Mouse (Mus musculus) gastrocnemius, adult 8-10 months (tissue): Measurements from ENCODE around the gene Olfr1484. TPM values are rescaled to one million over a fixed set of nuclear protein-coding genes. Genes with fewer than 3 reads are reported as not detected.
"Not testable (repeated sequence)": the region's sequence is repeated elsewhere in the genome, so short reads cannot be mapped to it uniquely, and the experiment has no call there.

Experiments used
- DNase-seq, 2 experiments: peaks; one replicate each; pipeline ENCODE4 v3.0.0; 2022; ENCODE audit warnings: low spot score in 2 of 2
- microRNA-seq: library from miRNA; unstranded; fragments of <30 nt; microRNA quantifications from one replicate; pipeline ENCODE4 v1.2.0, GENCODE M21; 2022
- total RNA-seq, 4 experiments: library from RNA; stranded (reverse); gene quantifications; 2 replicates each; pipeline ENCODE4 v1.2.4; 2022

The Olfr1484 gene
- total RNA-seq, result not detected

GRCm38 (mm10) chr19:13583211-13583610 lies at the start of gene Olfr1484:
Olfr1484 (plus strand) TSS chr19:13583511.
- DNase-seq, result no peak

- not testable (repeated sequence) for DNase-seq
Observed at GRCm38 (mm10) chr19:13617075-13617474, 33.8 kb downstream of the Olfr1484 start, which contains the start of gene Olfr1487. Olfr1487 (plus strand) TSS chr19:13617375.

- DNase-seq, result no peak
Observed at GRCm38 (mm10) chr19:13631321-13631720, 48.0 kb downstream of the Olfr1484 start, which contains the start of gene Olfr1489. Olfr1489 (plus strand) TSS chr19:13631621.

Small RNAs within 50 kb of the gene (microRNA-seq; reads per million reads assigned to microRNA genes)
- not detected for gene Gm22323
- not detected for gene Gm23931

Other genes with a start within 250 kb of the Olfr1484 start
- gene Olfr1466, start 244.6 kb upstream of the Olfr1484 start, total RNA-seq, result not detected
- not detected for gene Olfr1467, start 221.3 kb upstream of the Olfr1484 start, total RNA-seq
- not detected for gene Olfr1469, start 175.7 kb upstream of the Olfr1484 start, total RNA-seq
- not detected for gene Olfr1471, start 140.1 kb upstream of the Olfr1484 start, total RNA-seq
- gene Olfr1472, start 127.4 kb upstream of the Olfr1484 start, total RNA-seq, result not detected
- gene Olfr1474, start 113.9 kb upstream of the Olfr1484 start, total RNA-seq, result not detected
- gene Olfr1475, start 103.3 kb upstream of the Olfr1484 start, total RNA-seq, result not detected
- not detected for gene Olfr1477, start 83.0 kb upstream of the Olfr1484 start, total RNA-seq
- gene Olfr1480, start 55.6 kb upstream of the Olfr1484 start, total RNA-seq, result not detected
- not detected for gene Olfr1487, start 33.9 kb downstream of the Olfr1484 start, total RNA-seq
- not detected for gene Olfr1489, start 48.1 kb downstream of the Olfr1484 start, total RNA-seq
- gene Olfr1490, start 67.6 kb downstream of the Olfr1484 start, total RNA-seq, result not detected
- not detected for gene Olfr1491, start 113.8 kb downstream of the Olfr1484 start, total RNA-seq
- gene Olfr1493-ps1, start 139.8 kb downstream of the Olfr1484 start, total RNA-seq, result not detected
- not detected for gene Olfr1494, start 156.2 kb downstream of the Olfr1484 start, total RNA-seq
- not detected for gene Olfr1495, start 181.1 kb downstream of the Olfr1484 start, total RNA-seq
- not detected for gene Olfr1496, start 194.4 kb downstream of the Olfr1484 start, total RNA-seq
- not detected for gene Olfr1497, start 214.7 kb downstream of the Olfr1484 start, total RNA-seq
- gene Olfr1499, start 235.9 kb downstream of the Olfr1484 start, total RNA-seq, result not detected
- not detected for gene Olfr1500, start 247.0 kb downstream of the Olfr1484 start, total RNA-seq